Mouse (Mus musculus): Measurements from ENCODE around the gene Zfp672. TPM values are rescaled to one million over a fixed set of nuclear protein-coding genes. Genes with fewer than 3 reads are reported as not detected.
"Not testable (repeated sequence)": the region's sequence is repeated elsewhere in the genome, so short reads cannot be mapped to it uniquely, and the experiment has no call there.

Zfp672 gene
- total and polyA plus RNA-seq, 3 experiments, result 31.2 to 38.8 (median 34.9) TPM

DNA sequence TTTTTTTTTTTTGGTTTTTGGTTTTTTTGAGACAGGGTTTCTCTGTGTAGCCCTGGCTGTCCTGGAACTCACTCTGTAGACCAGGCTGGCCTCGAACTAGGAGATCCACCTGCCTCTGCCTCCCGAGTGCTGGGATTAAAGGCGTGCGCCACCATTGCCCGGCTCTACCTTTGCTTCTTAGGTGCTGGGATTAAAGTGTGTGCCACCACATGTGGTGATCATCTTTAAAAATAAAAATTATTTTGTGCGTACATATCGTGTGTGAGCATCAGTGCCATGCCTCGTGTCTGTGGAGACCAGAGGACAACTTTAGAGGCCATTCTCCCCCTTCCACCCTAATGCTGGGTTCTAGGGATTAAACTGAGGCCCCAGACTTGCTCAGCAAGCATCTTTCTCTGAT, 24.8 kb downstream of the Zfp672 start:
- H3K9me3 ChIP-seq (replicated peaks; ENCODE audit: low read length); H3K79me2 ChIP-seq (replicated peaks; ENCODE audit: control insufficient read depth, extremely low read depth, insufficient read depth, poor library complexity, severe bottlenecking); H3K9ac ChIP-seq (ENCODE audit: insufficient read depth, low read depth); H3K4me3 ChIP-seq (replicated peaks in 1 of 3; ENCODE audit: low read depth in 2 of 3, low read length in 2 of 3, poor library complexity in 1 of 3); dilution Hi-C loops (cut with MboI; ENCODE audit: extremely low pct_ligation_motif_present, extremely low pct_unique_long_range_greater_than_20kb, low sequenced_read_pairs); DNase-seq (ENCODE audit: extremely low read depth); H3K27me3 ChIP-seq (replicated peaks); H3K4me2 ChIP-seq (ENCODE audit: insufficient read depth, low read depth, poor library complexity, severe bottlenecking); H3K27ac ChIP-seq (ENCODE audit: insufficient read depth, low read depth): not testable (repeated sequence)
- H3K4me1 ChIP-seq (ENCODE audit: control insufficient read depth in 1 of 2, insufficient read depth in 2 of 2), result peaks cover 10 to 36% of the 10 kb centered on the region in 2 experiments
- TF ChIP-seq TBP (conservative IDR thresholded peaks at IDR 0.05; ENCODE audit: low read depth, low read length), result 0 out of 2 replicates have a peak, but pooled peaks have one; percentile 66
- in situ Hi-C loops (cut with MboI; ENCODE audit: low pct_ligation_motif_present, low pct_unique_long_range_greater_than_20kb, low sequenced_read_pairs), result loop anchor here (10.0 kb wide), 2 partner anchors 120 to 350 kb away; no protein-coding TSS in a partner anchor
- H3K36me3 ChIP-seq (replicated peaks in 1 of 2; ENCODE audit: control insufficient read depth in 1 of 2, insufficient read depth in 1 of 2, low read length in 1 of 2), result peaks cover 3 to 18% of the 10 kb centered on the region in 2 experiments

DNA sequence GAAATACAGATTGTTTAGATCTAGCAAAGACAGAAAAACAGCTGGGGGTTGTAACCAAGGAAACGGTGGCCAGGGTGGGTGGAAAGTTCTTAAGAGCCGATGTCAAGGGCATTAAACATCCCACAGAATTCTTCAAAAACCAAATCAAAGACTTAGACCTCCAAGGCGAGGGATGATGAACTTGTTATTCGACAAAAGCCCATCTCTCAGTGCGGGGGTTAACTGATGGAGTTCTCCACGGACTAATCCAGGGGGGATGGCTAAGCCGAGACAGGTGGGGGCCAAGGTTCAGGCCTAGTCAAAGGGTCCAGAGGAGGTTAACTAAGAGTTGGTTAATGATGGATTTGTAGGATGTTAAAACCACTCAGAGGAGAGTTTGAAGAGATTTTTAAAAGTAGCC, 26.5 kb downstream of the Zfp672 start:
- TF ChIP-seq MAX (IDR thresholded peaks at IDR 0.05; ENCODE audit: low read length) (no peak), BHLHE40 (IDR thresholded peaks at IDR 0.05; ENCODE audit: low read depth, low read length) (no peak)

GRCm38 (mm10) chr11:58302774-58303445, 27.2 kb downstream of the Zfp672 start:
- no peak for DNase-seq (ENCODE audit: extremely low read depth)
- Histone ChIP-seq H3K9ac (ENCODE audit: insufficient read depth, low read depth) (peak overlapping the region; percentile 9), H3K9me3 (replicated peaks; ENCODE audit: low read length) (no peaks in the 10 kb centered on the region), H3K36me3 (replicated peaks in 1 of 2; ENCODE audit: control insufficient read depth in 1 of 2, insufficient read depth in 1 of 2, low read length in 1 of 2) (no peaks in the 10 kb centered on the region), H3K4me3 (replicated peaks in 1 of 3; ENCODE audit: low read depth in 2 of 3, low read length in 2 of 3, poor library complexity in 1 of 3) (peak overlapping the region; percentile 57 to 90 (median 63)), H3K4me2 (ENCODE audit: insufficient read depth, low read depth, poor library complexity, severe bottlenecking) (peak overlapping the region; percentile 75), H3K27me3 (replicated peaks) (peaks cover 13% of the 10 kb centered on the region), H3K4me1 (ENCODE audit: control insufficient read depth in 1 of 2, insufficient read depth in 2 of 2) (peaks cover 10 to 33% of the 10 kb centered on the region in 2 experiments), H3K79me2 (replicated peaks; ENCODE audit: control insufficient read depth, extremely low read depth, insufficient read depth, poor library complexity, severe bottlenecking) (no peaks in the 10 kb centered on the region), H3K27ac (ENCODE audit: insufficient read depth, low read depth) (peak overlapping the region; percentile 29)
- peak; percentile 36; the same call in 1 of the 2 replicates for TF ChIP-seq CHD2 (IDR thresholded peaks at IDR 0.05; ENCODE audit: low read length)
- TF ChIP-seq MAZ (IDR thresholded peaks at IDR 0.05; ENCODE audit: low read depth, low read length), result peak; percentile 59; the same call in 1 of the 2 replicates
- TF ChIP-seq UBTF (IDR thresholded peaks at IDR 0.05; ENCODE audit: low read depth, low read length), result peak; percentile 99
- TF ChIP-seq HCFC1 (IDR thresholded peaks at IDR 0.05; ENCODE audit: low read depth, low read length), result peak; percentile 6; the same call in 1 of the 2 replicates
- no peak for TF ChIP-seq POLR2AphosphoS2 (IDR thresholded peaks at IDR 0.05; ENCODE audit: low read depth, low read length)
- TF ChIP-seq SIN3A (IDR thresholded peaks at IDR 0.05; ENCODE audit: low read length), result peak; percentile 91
- 0 out of 2 replicates have a peak, but pooled peaks have one; percentile 60 for TF ChIP-seq MYC (IDR thresholded peaks at IDR 0.05; ENCODE audit: low read depth, low read length)
- TF ChIP-seq ZNF384 (IDR thresholded peaks at IDR 0.05; ENCODE audit: low read depth, low read length), result peak; percentile 74
- TF ChIP-seq ETS1 (conservative IDR thresholded peaks at IDR 0.05; ENCODE audit: low read depth, low read length), result 0 out of 2 replicates have a peak, but pooled peaks have one; percentile 33
- TF ChIP-seq JUND (conservative IDR thresholded peaks at IDR 0.05; ENCODE audit: low read depth, low read length), result 0 out of 2 replicates have a peak, but pooled peaks have one; percentile 6
- TF ChIP-seq E2F4 (IDR thresholded peaks at IDR 0.05; ENCODE audit: insufficient replicate concordance, low read depth, low read length), result no peak
- TF ChIP-seq NELFE (IDR thresholded peaks at IDR 0.05; ENCODE audit: low read depth, low read length), result 0 out of 2 replicates have a peak, but pooled peaks have one; percentile 20
- peak; percentile 12; the same call in 1 of the 2 replicates for TF ChIP-seq SMC3 (IDR thresholded peaks at IDR 0.05; ENCODE audit: low read depth, low read length)
- TF ChIP-seq BHLHE40 (IDR thresholded peaks at IDR 0.05; ENCODE audit: low read depth, low read length), result 0 out of 2 replicates have a peak, but pooled peaks have one; percentile 1
- TF ChIP-seq CHD1 (IDR thresholded peaks at IDR 0.05; ENCODE audit: low read depth, low read length), result no peak
- TF ChIP-seq USF2 (conservative IDR thresholded peaks at IDR 0.05; ENCODE audit: low read depth, low read length), result no peak
- TF ChIP-seq RCOR1 (conservative IDR thresholded peaks at IDR 0.05; ENCODE audit: low read depth, low read length), result 0 out of 2 replicates have a peak, but pooled peaks have one; percentile 24
- no peak for TF ChIP-seq JUN (IDR thresholded peaks at IDR 0.05; ENCODE audit: insufficient read depth, low read depth, low read length)
- no peak for TF ChIP-seq KAT2A (IDR thresholded peaks at IDR 0.05; ENCODE audit: insufficient replicate concordance, low read length)
- peak; percentile 63 for TF ChIP-seq MAX (IDR thresholded peaks at IDR 0.05; ENCODE audit: low read length)
- dilution Hi-C loops (cut with MboI; ENCODE audit: extremely low pct_ligation_motif_present, extremely low pct_unique_long_range_greater_than_20kb, low sequenced_read_pairs), result no loop called here
- in situ Hi-C loops (cut with MboI; ENCODE audit: low pct_ligation_motif_present, low pct_unique_long_range_greater_than_20kb, low sequenced_read_pairs), result loop anchor here (10.0 kb wide), 2 partner anchors 118 to 348 kb away; no protein-coding TSS in a partner anchor

More for the DNA sequence above, 26.5 kb downstream of the Zfp672 start:
- H3K79me2 ChIP-seq (replicated peaks; ENCODE audit: control insufficient read depth, extremely low read depth, insufficient read depth, poor library complexity, severe bottlenecking), result no peaks in the 10 kb centered on the region
- no peak overlapping the region for H3K27ac ChIP-seq (ENCODE audit: insufficient read depth, low read depth)
- no peak overlapping the region for H3K9ac ChIP-seq (ENCODE audit: insufficient read depth, low read depth)
- H3K9me3 ChIP-seq (replicated peaks; ENCODE audit: low read length), result no peaks in the 10 kb centered on the region
- peaks cover 8% of the 10 kb centered on the region for H3K27me3 ChIP-seq (replicated peaks)
- H3K4me1 ChIP-seq (ENCODE audit: control insufficient read depth in 1 of 2, insufficient read depth in 2 of 2), result peaks cover 10 to 36% of the 10 kb centered on the region in 2 experiments
- in situ Hi-C loops (cut with MboI; ENCODE audit: low pct_ligation_motif_present, low pct_unique_long_range_greater_than_20kb, low sequenced_read_pairs) (loop anchor here (10.0 kb wide), 2 partner anchors 119 to 349 kb away; no protein-coding TSS in a partner anchor), dilution Hi-C loops (cut with MboI; ENCODE audit: extremely low pct_ligation_motif_present, extremely low pct_unique_long_range_greater_than_20kb, low sequenced_read_pairs) (no loop called here)
- H3K36me3 ChIP-seq (replicated peaks in 1 of 2; ENCODE audit: control insufficient read depth in 1 of 2, insufficient read depth in 1 of 2, low read length in 1 of 2), result peaks cover 0 to under 1% of the 10 kb centered on the region in 2 experiments
- no peak for DNase-seq (ENCODE audit: extremely low read depth)
- H3K4me3 ChIP-seq (replicated peaks in 1 of 3; ENCODE audit: low read depth in 2 of 3, low read length in 2 of 3, poor library complexity in 1 of 3), result no peak overlapping the region
- H3K4me2 ChIP-seq (ENCODE audit: insufficient read depth, low read depth, poor library complexity, severe bottlenecking), result peak overlapping the region; percentile 57; the same call in 1 of the 2 replicates
